Mouse (Mus musculus): ENCODE data around the gene Me3.
"Not testable (repeated sequence)": the region's sequence is repeated elsewhere in the genome, so short reads cannot be mapped to it uniquely, and the experiment has no call there.

Gene Me3

DNA sequence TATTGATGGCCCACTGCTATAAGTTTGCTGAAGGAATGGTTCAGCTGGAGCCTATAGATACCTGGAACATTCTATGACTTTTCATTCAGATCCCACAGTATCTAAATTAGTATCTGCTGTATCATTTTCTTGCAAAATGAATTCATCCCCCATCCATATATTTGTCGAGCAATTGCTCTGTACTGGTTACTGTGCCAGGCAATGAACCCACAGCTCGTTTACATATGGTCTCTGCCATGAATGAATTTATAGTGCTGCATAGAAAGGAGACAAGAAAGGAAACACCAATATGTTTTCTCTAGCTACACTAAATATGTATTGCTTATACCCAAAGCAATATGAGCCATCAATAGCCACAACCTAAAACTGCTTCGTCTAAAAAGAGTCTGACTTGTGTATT lies 94.5 kb downstream of the Me3 start:
- no peak for DNase-seq (ENCODE audit: extremely low read depth, insufficient read length, low spot score)

DNA sequence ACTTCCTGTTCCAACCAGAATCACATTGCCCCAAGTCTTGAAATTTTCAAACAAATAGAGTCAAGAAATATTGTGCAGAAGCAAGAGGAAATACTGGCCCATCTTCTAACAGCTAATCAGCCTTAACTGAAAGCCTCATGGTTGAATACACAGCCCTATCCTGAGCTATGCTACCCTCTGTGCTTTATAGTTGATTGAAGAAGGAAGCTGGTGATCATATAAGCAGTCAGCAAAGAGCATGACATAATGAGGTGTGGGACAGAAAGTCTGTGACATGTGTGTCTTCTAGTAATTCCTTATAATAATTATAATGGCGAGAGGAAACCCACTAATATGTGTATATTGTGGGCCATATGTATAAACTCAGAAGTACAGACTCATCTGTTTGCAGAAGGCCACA lies 95.4 kb downstream of the Me3 start:
- no peak for DNase-seq (ENCODE audit: extremely low read depth, insufficient read length, low spot score)

GRCm38 (mm10) chr7:89728393-89728792 lies 96.2 kb downstream of the Me3 start:
- no peak for DNase-seq (ENCODE audit: extremely low read depth, insufficient read length, low spot score)

- DNase-seq (ENCODE audit: extremely low read depth, insufficient read length, low spot score) = no peak
These were observed 98.3 kb downstream of the Me3 start for GRCm38 (mm10) chr7:89730514-89730913.

DNA sequence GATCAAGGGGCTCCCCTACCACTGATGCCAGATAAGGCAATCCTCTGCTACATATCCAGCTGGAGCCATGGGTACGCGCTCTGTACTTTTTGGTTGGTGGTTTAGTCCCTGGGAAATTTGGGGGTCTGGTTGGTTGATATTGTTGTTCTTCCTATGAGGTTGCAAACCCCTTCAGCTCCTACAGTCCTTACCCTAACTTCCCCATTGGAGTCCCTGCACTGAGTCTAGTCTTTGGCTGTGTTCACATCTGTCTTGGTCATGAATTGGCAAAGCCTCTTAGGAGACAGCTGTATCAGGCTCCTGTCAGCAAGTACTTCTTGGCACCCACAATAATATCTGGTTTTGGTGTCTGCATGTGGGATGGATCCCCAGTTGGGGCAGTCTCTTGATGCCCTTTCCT lies 98.9 kb downstream of the Me3 start:
- DNase-seq (ENCODE audit: extremely low read depth, insufficient read length, low spot score) = not testable (repeated sequence)

DNA sequence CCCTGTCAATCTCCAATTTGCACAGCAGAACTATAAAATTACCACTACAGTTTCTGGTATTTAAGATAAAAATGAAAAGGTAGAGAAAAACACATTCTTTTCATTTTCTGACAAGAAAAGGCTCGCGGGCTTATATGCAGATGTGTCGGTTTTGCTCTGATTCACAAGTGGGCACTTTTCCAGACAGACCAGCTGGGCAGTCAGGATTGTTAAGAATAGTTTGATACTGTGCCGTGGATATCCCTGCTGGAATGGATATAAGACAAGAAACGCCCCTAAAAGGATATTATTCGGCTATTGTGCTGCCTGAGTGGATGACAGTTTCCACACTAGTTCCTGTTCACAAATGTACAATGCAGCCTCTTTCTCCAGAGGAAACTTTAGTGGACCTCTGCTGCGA lies 116.2 kb downstream of the Me3 start:
- DNase-seq (ENCODE audit: extremely low read depth, insufficient read length, low spot score) = no peak

- no peak for DNase-seq (ENCODE audit: extremely low read depth, insufficient read length, low spot score)
These were observed 117.0 kb downstream of the Me3 start for GRCm38 (mm10) chr7:89749183-89749582.

- DNase-seq (ENCODE audit: extremely low read depth, insufficient read length, low spot score) = no peak
These were observed 134.7 kb downstream of the Me3 start for GRCm38 (mm10) chr7:89766678-89767508.

GRCm38 (mm10) chr7:89769106-89769896 lies 137.1 kb downstream of the Me3 start:
- DNase-seq (ENCODE audit: extremely low read depth, insufficient read length, low spot score) = no peak

DNA sequence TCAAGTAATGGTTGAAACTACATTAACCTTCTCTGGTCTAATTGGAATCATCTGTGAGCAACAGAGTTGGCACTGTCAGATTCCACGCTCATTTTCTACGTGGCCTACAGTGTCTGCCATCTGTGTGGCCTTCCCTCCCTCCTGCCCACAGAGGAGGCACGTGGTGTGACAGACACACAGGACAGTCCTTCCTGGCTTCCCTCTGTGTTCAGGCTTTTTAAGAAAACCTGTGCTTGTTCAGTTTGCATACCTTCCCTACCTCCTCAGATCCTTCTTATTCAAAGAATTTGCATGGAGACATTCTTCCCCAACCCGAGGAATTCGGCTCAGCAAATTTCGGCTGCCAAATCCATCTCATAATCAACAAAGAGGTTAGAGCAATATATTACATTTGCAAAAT lies 137.8 kb downstream of the Me3 start:
- DNase-seq (ENCODE audit: extremely low read depth, insufficient read length, low spot score) = no peak

- DNase-seq (ENCODE audit: extremely low read depth, insufficient read length, low spot score) = no peak
These were observed 140.7 kb downstream of the Me3 start for GRCm38 (mm10) chr7:89772906-89773305.

DNA sequence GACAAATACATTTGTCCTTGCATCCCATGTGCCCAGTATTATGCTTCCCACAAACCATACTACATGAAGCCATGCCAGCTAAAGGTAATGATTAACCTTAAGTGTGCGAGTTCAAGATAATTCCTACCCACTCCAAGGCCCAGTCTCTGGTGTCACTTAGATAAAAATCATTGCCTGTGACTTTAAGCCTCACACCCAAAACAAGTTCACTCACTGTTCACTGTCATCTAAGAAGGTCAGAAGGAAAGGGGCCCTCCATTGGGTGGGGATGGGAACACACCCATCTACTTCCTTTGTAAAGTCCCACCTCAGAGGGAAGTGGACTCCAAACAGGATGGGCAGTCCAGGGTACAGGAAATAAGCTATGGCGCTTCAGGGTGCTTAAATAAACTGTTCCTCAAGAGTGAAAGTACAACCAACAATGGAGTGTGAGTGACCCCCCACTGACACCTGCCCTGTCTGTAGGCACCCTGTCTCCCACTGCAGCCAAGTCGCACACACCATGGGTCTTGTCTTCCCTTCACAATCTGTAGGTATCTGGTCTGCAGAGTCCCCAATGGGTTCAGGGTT lies 141.2 kb downstream of the Me3 start:
- no peak for DNase-seq (ENCODE audit: extremely low read depth, insufficient read length, low spot score)

- DNase-seq (ENCODE audit: extremely low read depth, insufficient read length, low spot score) = peak; percentile 20
These were observed 141.7 kb downstream of the Me3 start for GRCm38 (mm10) chr7:89773926-89774325.

- no peak for DNase-seq (ENCODE audit: extremely low read depth, insufficient read length, low spot score)
These were observed 143.7 kb downstream of the Me3 start for GRCm38 (mm10) chr7:89775848-89776247.

DNA sequence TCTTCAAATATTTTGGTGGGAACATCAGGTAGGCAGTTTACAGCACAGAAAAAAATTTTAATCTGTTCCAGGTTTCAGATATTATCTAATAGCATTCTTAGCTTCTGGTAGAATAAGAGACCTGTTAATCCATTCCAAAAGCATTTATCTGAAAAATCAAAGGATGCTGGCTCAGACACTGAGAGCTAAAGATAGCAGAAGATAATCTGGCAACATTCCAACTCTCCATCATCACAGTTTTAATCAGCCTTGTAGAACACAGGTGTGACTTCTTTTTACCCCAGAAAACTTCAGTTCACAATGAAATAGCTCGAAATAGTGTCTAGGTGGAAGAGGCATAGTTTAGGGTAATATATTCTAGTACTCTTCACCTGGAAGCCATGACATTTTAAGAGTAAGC lies 149.2 kb downstream of the Me3 start:
- no peak for DNase-seq (ENCODE audit: extremely low read depth, insufficient read length, low spot score)

DNA sequence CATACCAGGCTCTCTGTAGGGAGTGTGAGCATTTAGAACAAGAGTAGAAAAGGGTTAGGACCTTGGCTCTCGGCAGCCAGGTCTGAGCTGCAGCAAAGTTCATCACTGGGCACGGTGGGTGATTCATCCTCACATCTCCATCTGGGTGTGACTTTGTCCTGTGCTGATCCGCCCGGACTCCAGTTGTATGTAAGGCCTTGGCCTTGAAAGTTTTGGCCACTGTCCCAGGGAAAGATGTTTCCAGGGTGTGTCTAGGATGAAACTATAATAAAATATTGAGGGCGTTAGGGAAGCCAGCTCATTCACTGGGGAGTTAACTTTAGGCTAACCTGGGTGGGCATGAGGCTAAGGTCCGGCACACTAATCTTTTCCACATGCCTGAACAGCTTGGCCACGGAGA lies 155.5 kb downstream of the Me3 start:
- peak; percentile 59 for DNase-seq (ENCODE audit: extremely low read depth, insufficient read length, low spot score)

DNA sequence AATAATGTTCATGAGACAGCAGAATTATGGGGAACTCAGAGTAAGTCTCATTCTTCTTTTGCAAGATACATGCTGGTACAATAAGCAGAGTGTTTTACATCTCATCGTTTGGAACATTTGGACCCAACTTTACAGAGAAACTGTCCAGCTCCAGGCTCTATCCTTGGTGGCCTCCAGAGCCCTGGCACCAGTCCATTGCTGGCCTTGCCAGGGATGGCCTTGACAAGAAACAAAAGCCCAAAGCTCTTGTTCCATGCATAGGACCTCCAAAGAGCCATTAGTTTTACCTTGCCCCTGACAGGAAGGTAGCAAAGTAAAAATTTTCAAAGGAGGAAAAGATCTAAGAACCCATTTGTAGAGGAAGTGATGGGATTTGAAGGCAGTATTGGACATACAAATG lies 160.4 kb downstream of the Me3 start:
- no peak for DNase-seq (ENCODE audit: extremely low read depth, insufficient read length, low spot score)

DNA sequence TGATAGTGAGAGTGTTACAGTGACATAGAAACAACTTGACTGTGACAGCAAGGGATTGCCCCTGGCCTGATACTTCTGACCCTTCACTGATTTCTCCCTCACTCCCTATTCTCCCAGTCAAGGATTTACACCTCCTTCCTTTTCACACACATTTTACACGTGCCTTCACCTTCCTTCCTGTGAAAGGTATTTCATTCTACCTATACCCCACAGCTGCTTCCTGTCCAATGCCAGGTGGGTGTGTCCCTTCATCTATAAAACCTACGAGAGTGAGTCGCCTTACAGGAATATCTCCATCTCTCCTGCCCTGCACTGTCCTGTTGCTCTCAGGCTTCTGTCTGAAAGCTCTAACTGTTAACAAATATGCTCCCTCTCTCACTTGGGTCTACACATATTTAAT lies 163.2 kb downstream of the Me3 start:
- no peak for DNase-seq (ENCODE audit: extremely low read depth, insufficient read length, low spot score)

DNA sequence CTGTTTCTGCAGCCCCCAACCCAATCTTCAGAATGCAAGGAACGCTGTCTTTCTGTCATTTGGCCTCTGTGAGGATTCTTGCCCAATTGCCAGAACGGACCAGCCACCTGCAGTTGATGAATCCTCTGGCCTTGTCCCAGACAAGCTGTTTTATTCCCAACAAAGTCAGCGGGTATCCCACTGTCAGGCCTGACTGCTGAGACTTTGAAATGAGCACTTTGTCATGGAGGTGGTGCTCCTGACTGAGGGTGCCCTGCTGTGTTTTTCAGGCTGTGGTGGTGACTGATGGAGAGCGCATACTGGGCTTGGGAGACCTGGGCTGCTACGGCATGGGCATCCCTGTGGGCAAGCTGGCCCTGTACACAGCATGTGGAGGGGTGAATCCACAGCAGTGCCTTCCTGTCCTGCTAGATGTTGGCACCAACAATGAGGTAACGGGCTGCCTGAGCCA lies 164.2 kb downstream of the Me3 start:
- DNase-seq (ENCODE audit: extremely low read depth, insufficient read length, low spot score) = no peak

DNA sequence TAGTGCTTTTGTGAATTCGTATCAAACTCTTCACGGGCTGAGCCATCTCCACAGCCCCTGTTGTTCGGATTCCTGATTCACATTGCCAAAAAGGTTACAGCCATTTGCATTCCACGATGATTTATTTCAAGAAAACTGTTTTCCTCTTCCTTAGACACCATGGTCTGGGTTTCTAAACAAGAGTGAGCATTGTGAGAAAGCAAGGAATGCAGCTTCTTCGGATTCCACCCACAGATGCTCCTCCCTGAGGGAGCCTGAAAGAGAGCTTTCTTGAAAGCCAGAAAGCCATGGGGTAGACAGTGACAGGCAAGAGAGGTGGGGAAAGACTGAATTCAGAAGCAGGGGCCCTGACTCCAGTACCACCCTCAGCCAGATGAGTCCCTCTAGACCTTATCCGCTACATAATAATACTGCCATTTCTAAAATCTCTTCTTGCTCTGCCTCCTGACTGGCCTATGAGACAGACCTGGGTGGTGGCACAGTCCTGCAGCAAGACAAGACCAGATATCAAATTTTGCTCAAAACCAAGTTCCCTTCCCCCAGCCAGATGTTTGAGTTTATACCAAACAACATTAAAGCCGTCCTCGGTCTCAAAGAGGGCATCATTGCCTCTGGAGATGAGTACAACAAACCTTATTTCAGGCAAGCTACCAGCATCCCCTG lies 166.3 kb downstream of the Me3 start:
- no peak for DNase-seq (ENCODE audit: extremely low read depth, insufficient read length, low spot score)

DNA sequence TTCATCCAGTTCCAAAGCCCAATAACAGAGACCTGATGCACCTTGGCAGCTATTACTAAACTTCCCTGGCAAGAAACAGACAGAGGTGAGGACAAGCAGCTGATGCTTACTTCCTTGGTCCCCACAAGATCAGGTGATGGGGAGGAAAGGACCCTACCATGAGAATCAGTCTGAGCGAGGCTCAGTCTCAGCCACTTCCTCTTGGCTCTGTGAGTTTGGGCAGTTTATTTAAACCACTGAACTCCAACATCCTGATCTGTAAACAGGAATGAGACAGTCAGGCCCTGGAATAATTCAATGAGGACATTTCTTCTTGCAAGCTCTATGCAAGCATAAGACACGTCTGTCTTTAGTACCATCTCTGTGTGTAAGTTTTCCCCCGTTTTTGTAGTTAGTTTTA lies 170.3 kb downstream of the Me3 start:
- DNase-seq (ENCODE audit: extremely low read depth, insufficient read length, low spot score) = no peak
